Mouse (Mus musculus): ENCODE measurements around the gene Sun2.

DNA sequence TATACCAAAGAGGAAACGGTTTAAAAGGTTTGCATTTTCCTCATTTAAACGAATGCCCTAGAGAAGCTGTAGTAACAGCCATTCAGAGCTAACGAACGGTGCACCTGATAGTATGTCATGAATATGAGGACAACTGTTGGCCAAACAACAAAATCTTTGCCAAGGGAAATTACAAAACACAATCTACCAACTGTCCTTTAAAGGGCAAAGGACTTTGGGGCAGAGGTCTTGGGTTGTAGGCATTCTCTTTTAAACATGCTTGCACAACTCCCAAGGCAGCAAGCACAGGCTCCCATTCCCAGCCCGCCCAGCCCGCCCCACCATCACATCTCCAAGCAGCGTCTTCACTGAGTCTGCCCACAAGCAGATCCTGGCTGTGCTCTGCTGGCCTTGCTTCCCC, 10.8 kb downstream of the Sun2 start:
- no peak for TF ChIP-seq CTCF (conservative IDR thresholded peaks at IDR 0.05; ENCODE audit: low read length)
- TF ChIP-seq POU5F1 (IDR thresholded peaks at IDR 0.05; ENCODE audit: borderline replicate concordance, low read length): no peak
